Comparison of ENCODE assay signal across 9 mouse cellular contexts in genomic region chr8:121977819-121978590, GRCm38 (mm10). TPM values are rescaled to one million over a fixed set of nuclear protein-coding genes. Genes with fewer than 3 reads are reported as not detected.
DNase-seq lines count a peak whose midpoint lies in the region; ATAC-seq and TF ChIP-seq lines count a peak whose summit lies in the region.
"Had no signal": no experiment of that assay in that cellular context is flagged by ENCODE, and none has a peak within 500 bp of the region (broad histone marks: within the 10 kb centered on the region; RNA-seq: fewer than 3 reads in every experiment).

No protein-coding gene starts in this region.

- ATAC-seq in frontal cortex, adult (ENCODE audit: low TSS enrichment) = peak; percentile 64
- peak; percentile 73 for ATAC-seq in heart, embryonic 16.5 days (replicated peaks; ENCODE audit: extremely low read depth, insufficient read depth, low FRiP score)
- peak; percentile 51; the same call in 1 of the 2 replicates for ATAC-seq in midbrain, embryonic 16.5 days

- H3K4me3 ChIP-seq in CH12.LX (replicated peaks in 1 of 3; ENCODE audit: low read depth in 2 of 3, low read length in 2 of 3, poor library complexity in 1 of 3) = no peak overlapping the region
- H3K4me3 ChIP-seq in heart, embryonic 16.5 days (ENCODE audit: low read length) = no peak overlapping the region
- H3K4me3 ChIP-seq in midbrain, embryonic 16.5 days (ENCODE audit: low read depth, low read length) = no peak overlapping the region
- H3K4me3 ChIP-seq: limb, embryonic 13.5 days had no signal

- H3K27ac ChIP-seq in CH12.LX (ENCODE audit: insufficient read depth, low read depth) = no peak overlapping the region
- no peak overlapping the region for H3K27ac ChIP-seq in heart, embryonic 16.5 days (ENCODE audit: low read length)
- no peak overlapping the region for H3K27ac ChIP-seq in midbrain, embryonic 16.5 days (ENCODE audit: low read length)
- H3K27ac ChIP-seq: limb, embryonic 13.5 days had no signal

- TF ChIP-seq POLR2A in CH12.LX (IDR thresholded peaks at IDR 0.05; ENCODE audit: low read depth, low read length) = no peak

- dilution Hi-C loops in CH12.LX (cut with MboI; ENCODE audit: extremely low pct_ligation_motif_present, extremely low pct_unique_long_range_greater_than_20kb, low sequenced_read_pairs) = no loop called here

- H3K9me3 ChIP-seq in CH12.LX (replicated peaks; ENCODE audit: low read length) = no peaks in the 10 kb centered on the region
- no peaks in the 10 kb centered on the region for H3K9me3 ChIP-seq in heart, embryonic 16.5 days (replicated peaks; ENCODE audit: control insufficient read depth, low read length)
- no peaks in the 10 kb centered on the region for H3K9me3 ChIP-seq in midbrain, embryonic 16.5 days (replicated peaks; ENCODE audit: control insufficient read depth, low read length, poor library complexity, severe bottlenecking)
- H3K9me3 ChIP-seq: limb, embryonic 13.5 days had no signal

- 68% methylated on average over 8 of the region's 8 CpGs for WGBS in heart, embryonic 16.5 days
- 69% methylated on average over 8 of the region's 8 CpGs for WGBS in midbrain, embryonic 16.5 days

- H3K27me3 ChIP-seq in CH12.LX (replicated peaks) = no peaks in the 10 kb centered on the region
- no peaks in the 10 kb centered on the region for H3K27me3 ChIP-seq in heart, embryonic 16.5 days (ENCODE audit: control insufficient read depth, insufficient read depth, low read length)
- H3K27me3 ChIP-seq in midbrain, embryonic 16.5 days (ENCODE audit: control insufficient read depth, insufficient read depth, low read depth, low read length) = no peaks in the 10 kb centered on the region
- H3K27me3 ChIP-seq: limb, embryonic 13.5 days had no signal

- H3K4me2 ChIP-seq in CH12.LX (ENCODE audit: insufficient read depth, low read depth, poor library complexity, severe bottlenecking) = no peak overlapping the region
- H3K4me2 ChIP-seq in heart, embryonic 16.5 days (ENCODE audit: low read depth, low read length) = no peak overlapping the region
- H3K4me2 ChIP-seq in midbrain, embryonic 16.5 days (ENCODE audit: low read length) = no peak overlapping the region
- H3K4me2 ChIP-seq: limb, embryonic 13.5 days had no signal

- in situ Hi-C loops in CH12.LX (cut with MboI; ENCODE audit: low pct_ligation_motif_present, low pct_unique_long_range_greater_than_20kb, low sequenced_read_pairs) = loop anchor here (10.0 kb wide), 1 partner anchor 287 kb away; no protein-coding TSS in a partner anchor

- H3K4me1 ChIP-seq in CH12.LX (ENCODE audit: control insufficient read depth in 1 of 2, insufficient read depth in 2 of 2) = peaks cover 4 to 12% of the 10 kb centered on the region in 2 experiments; a peak in 3 of 4 replicates
- no peaks in the 10 kb centered on the region for H3K4me1 ChIP-seq in heart, embryonic 16.5 days (ENCODE audit: control insufficient read depth, insufficient read depth, low read length)
- no peaks in the 10 kb centered on the region for H3K4me1 ChIP-seq in midbrain, embryonic 16.5 days (ENCODE audit: control insufficient read depth, insufficient read depth, low read length)
- H3K4me1 ChIP-seq: limb, embryonic 13.5 days had no signal

- no peak for DNase-seq in frontal cortex, postnatal 14 days (ENCODE audit: low spot score in 2 of 2)
- peak; percentile 65 for DNase-seq in CH12.LX (ENCODE audit: extremely low read depth)
- peak; percentile 78 for DNase-seq in cerebellum, adult 9-10 months
- DNase-seq in kidney, postnatal 25 days = peak; percentile 54 to 77
- no peak for DNase-seq in urinary bladder, postnatal 10 days (ENCODE audit: low spot score)

- H3K36me3 ChIP-seq in CH12.LX (replicated peaks in 1 of 2; ENCODE audit: control insufficient read depth in 1 of 2, insufficient read depth in 1 of 2, low read length in 1 of 2) = peaks cover 72 to 88% of the 10 kb centered on the region in 2 experiments
- peaks cover 30% of the 10 kb centered on the region for H3K36me3 ChIP-seq in heart, embryonic 16.5 days (ENCODE audit: control insufficient read depth, insufficient read depth)
- H3K36me3 ChIP-seq in midbrain, embryonic 16.5 days (ENCODE audit: control insufficient read depth, insufficient read depth, low read length) = peaks cover 47% of the 10 kb centered on the region

- no peak for TF ChIP-seq EP300 in CH12.LX (IDR thresholded peaks at IDR 0.05; ENCODE audit: low read length)

- H3K9ac ChIP-seq in CH12.LX (ENCODE audit: insufficient read depth, low read depth) = no peak overlapping the region
- H3K9ac ChIP-seq in heart, embryonic 16.5 days (ENCODE audit: low read length) = no peak overlapping the region
- no peak overlapping the region for H3K9ac ChIP-seq in midbrain, embryonic 16.5 days (ENCODE audit: low read depth, low read length)
- H3K9ac ChIP-seq: limb, embryonic 13.5 days had no signal

- TF ChIP-seq CTCF in CH12.LX (conservative IDR thresholded peaks at IDR 0.05 in 1 of 2, IDR thresholded peaks at IDR 0.05 in 1 of 2; ENCODE audit: low read depth in 2 of 2, low read length in 2 of 2) = peak; percentile 52 to 89; a peak in 3 of 4 replicates

- H3K79me2 ChIP-seq in CH12.LX (replicated peaks; ENCODE audit: control insufficient read depth, extremely low read depth, insufficient read depth, poor library complexity, severe bottlenecking) = no peaks in the 10 kb centered on the region

- peak; percentile 87 for TF ChIP-seq RAD21 in CH12.LX (IDR thresholded peaks at IDR 0.05; ENCODE audit: low read depth, low read length)

TF ChIP-seq in CH12.LX, 34 proteins besides CTCF, POLR2A, EP300 and RAD21:
- TF ChIP-seq SIN3A (IDR thresholded peaks at IDR 0.05; ENCODE audit: low read length) = no peak
- TF ChIP-seq MAX (IDR thresholded peaks at IDR 0.05; ENCODE audit: low read length) = peak; percentile 82
- TF ChIP-seq SMC3 (IDR thresholded peaks at IDR 0.05; ENCODE audit: low read depth, low read length) = peak; percentile 75
- TF ChIP-seq MYC (IDR thresholded peaks at IDR 0.05; ENCODE audit: low read depth, low read length) = peak; percentile 89
- TF ChIP-seq ZC3H11A (IDR thresholded peaks at IDR 0.05; ENCODE audit: low read depth, low read length) = no peak

RNA-seq across cellular contexts. Expression of gene Banp, which starts 28.5 kb away (rescaled TPM):
- total RNA-seq in CH12.LX (2012; rRNA removed) = 29.1 and 34.2 TPM in 2 replicates
- total RNA-seq in CH12.LX (2014; rRNA removed) = 20.9 and 25.7 TPM in 2 replicates
- 13.2 and 14.9 TPM in 2 replicates for polyA plus RNA-seq in CH12.LX (2012; ENCODE audit: insufficient read length, low read depth)
- 31.2 and 33.1 TPM in 2 replicates for polyA plus RNA-seq in heart, embryonic 16.5 days (2015; fragmentation: Nextera tagmentation; extraction: Ambion mirVana)
- polyA plus RNA-seq in midbrain, embryonic 16.5 days (2015; fragmentation: Nextera tagmentation; extraction: Ambion mirVana) = 54.7 and 55.7 TPM in 2 replicates

RNA-seq across cellular contexts. Expression of gene Car5a, which starts 33.3 kb away (rescaled TPM):
- total RNA-seq in CH12.LX (2012; rRNA removed) (3.1 and 9.7 TPM in 2 replicates), CH12.LX (2014; rRNA removed) (not detected in 2 replicates)
- polyA plus RNA-seq in CH12.LX (2012; ENCODE audit: insufficient read length, low read depth) = 0.90 and 1.6 TPM in 2 replicates
- polyA plus RNA-seq in heart, embryonic 16.5 days (2015; fragmentation: Nextera tagmentation; extraction: Ambion mirVana) = not detected in 2 replicates
- 0.55 and 0.60 TPM in 2 replicates for polyA plus RNA-seq in midbrain, embryonic 16.5 days (2015; fragmentation: Nextera tagmentation; extraction: Ambion mirVana)
- polyA plus RNA-seq: limb, embryonic 13.5 days had no signal

Comparison
In these comparisons a context has a peak if more than half of its experiments do, and no peak if none do; other contexts are left out.
1. DNase-seq: peak in CH12.LX (single experiment), cerebellum, adult 9-10 months (single experiment) and kidney, postnatal 25 days (2 of 2); none in frontal cortex, postnatal 14 days (0 of 2) and urinary bladder, postnatal 10 days (single experiment).
2. Peak in every context shown above with its lines, with median percentiles within 50 percentile points of each other: ATAC-seq.